Mouse (Mus musculus) liver, embryonic 14 days (tissue): ENCODE measurements around the gene Ripk4. TPM values are rescaled to one million over a fixed set of nuclear protein-coding genes. Genes with fewer than 3 reads are reported as not detected.

Source experiments
- polyA plus RNA-seq: library from polyadenylated mRNA; depleted of rRNA; stranded (reverse); fragments of >200 nt; gene quantifications from 2 replicates; pipeline ENCODE4 v1.2.3, GENCODE M21; 2012; rRNA removed

The Ripk4 gene
- 1.3 and 1.7 TPM in 2 replicates for polyA plus RNA-seq

DNA sequence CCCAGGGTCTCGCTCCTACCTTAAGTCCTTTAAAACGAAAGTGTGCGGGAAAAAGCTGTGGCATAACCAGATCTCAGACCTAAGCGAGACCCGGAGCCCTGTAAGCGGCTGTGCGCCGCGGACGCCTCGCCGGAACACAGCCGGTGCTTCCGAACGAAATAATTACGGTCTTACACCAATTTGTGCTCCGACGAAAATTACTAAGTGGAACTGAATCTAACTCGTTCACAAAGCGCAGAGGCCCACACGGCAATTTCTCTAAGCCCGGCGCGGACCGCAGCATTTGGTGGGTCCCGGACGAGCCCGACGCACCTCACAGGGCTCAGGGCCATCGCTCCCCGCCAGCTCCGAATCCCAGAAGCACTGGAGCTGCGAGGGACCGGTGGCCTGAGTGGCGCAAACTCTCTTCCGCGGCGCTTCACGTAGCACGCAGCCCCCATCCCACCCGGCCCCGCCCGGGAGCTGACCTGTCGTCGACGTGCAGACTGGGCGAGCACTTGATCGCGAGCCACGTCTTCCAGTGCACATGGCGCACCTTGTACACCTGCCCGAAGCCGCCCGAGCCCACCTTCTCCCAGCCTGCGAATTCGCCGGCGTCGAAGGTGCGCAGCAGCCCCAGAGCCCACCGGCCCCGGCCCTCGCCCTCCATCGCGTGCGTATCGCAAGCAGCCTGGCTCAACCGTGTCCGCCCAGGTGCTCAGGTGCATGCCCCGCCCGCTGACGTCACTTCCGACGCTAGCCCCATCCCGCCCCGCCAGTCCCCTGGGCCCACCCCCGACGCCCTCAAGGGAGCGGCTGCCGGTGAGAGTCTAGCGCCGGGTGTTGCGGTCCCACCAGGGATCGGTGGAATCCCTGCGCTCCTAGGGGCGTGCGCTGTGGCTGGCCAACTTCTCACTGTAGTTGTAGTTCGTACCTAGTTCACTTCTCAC, at the start of gene Ripk4:
Gene Ripk4 (minus strand): TSS at position 727 of the 929 bp plus-strand sequence.

Other genes with a start within 250 kb of the Ripk4 start
- gene Fam3b, start 249.0 kb downstream of the Ripk4 start, polyA plus RNA-seq = 0.03 TPM in 1 of 2 replicates, not detected in the other
- 2.4 and 3.2 TPM in 2 replicates for gene Tmprss2, start 152.6 kb downstream of the Ripk4 start, polyA plus RNA-seq
- gene Prdm15, start 88.1 kb upstream of the Ripk4 start, polyA plus RNA-seq = 3.5 TPM in 2 replicates
- 1.9 and 2.1 TPM in 2 replicates for gene C2cd2, start 198.8 kb upstream of the Ripk4 start, polyA plus RNA-seq
- 3.2 and 4.3 TPM in 2 replicates for gene Zbtb21, start 198.8 kb upstream of the Ripk4 start, polyA plus RNA-seq
- gene B230307C23Rik, start 233.5 kb upstream of the Ripk4 start, polyA plus RNA-seq = 7.4 and 9.1 TPM in 2 replicates